Mouse (Mus musculus) liver, embryonic 15.5 days (tissue): Measurements from ENCODE around the gene Tmem91. TPM values are rescaled to one million over a fixed set of nuclear protein-coding genes. Genes with fewer than 3 reads are reported as not detected.

Experiments used
- ATAC-seq: fragments of 200-750 bp; cut with Nextera tagmentation; 2 replicates; pipeline ENCODE4 v1.8.0; 2017; ENCODE audit warnings: moderate number of reproducible peaks, mild to moderate bottlenecking, moderate library complexity; ENCODE audit not compliant: insufficient read depth
- H3K27ac ChIP-seq: fragments of 300-500 bp; sonication (generic); replicated peaks from 2 replicates; pipeline ENCODE4 v1.5.1; 2015; ENCODE audit warnings: mild to moderate bottlenecking, inconsistent platforms
- H3K27me3 ChIP-seq: fragments of 300-500 bp; sonication (generic); 2 replicates; pipeline ENCODE4 v1.6.1; 2015; ENCODE audit warnings: mild to moderate bottlenecking, inconsistent platforms
- H3K36me3 ChIP-seq: fragments of 300-500 bp; sonication (generic); replicated peaks from 2 replicates; pipeline ENCODE4 v1.6.1; 2015; ENCODE audit warnings: moderate library complexity, mild to moderate bottlenecking, inconsistent platforms
- H3K4me1 ChIP-seq: fragments of 300-500 bp; sonication (generic); replicated peaks from 2 replicates; pipeline ENCODE4 v1.6.1; 2015; ENCODE audit warnings: inconsistent platforms
- H3K4me2 ChIP-seq: fragments of 300-500 bp; sonication (generic); 2 replicates; pipeline ENCODE4 v1.6.1; 2015; ENCODE audit warnings: moderate library complexity, mild to moderate bottlenecking, inconsistent platforms
- H3K4me3 ChIP-seq: fragments of 300-500 bp; sonication (generic); replicated peaks from 2 replicates; pipeline ENCODE4 v1.5.1; 2015; ENCODE audit warnings: mild to moderate bottlenecking, inconsistent platforms
- H3K9ac ChIP-seq: fragments of 300-500 bp; sonication (generic); 2 replicates; pipeline ENCODE4 v1.6.1; 2015; ENCODE audit warnings: moderate library complexity, mild to moderate bottlenecking, inconsistent platforms
- H3K9me3 ChIP-seq: fragments of 300-500 bp; sonication (generic); replicated peaks from 2 replicates; pipeline ENCODE4 v1.6.1; 2016; ENCODE audit warnings: inconsistent platforms
- WGBS: fragments of 180-500 bp; shearing (Covaris S2); methylation state at CpG from one replicate; pipeline ENCODE4 v1.1.7; 2015; ENCODE audit warnings: mixed read lengths; ENCODE audit not compliant: insufficient replicate concordance; 5-methylcytosine and 5-hydroxymethylcytosine counted together
- polyA plus RNA-seq: library from polyadenylated mRNA; unstranded; fragments of >200 nt; fragmentation: Nextera tagmentation; extraction: Ambion mirVana; gene quantifications from 2 replicates; pipeline ENCODE4 v1.2.1, GENCODE M21; 2015

Gene Tmem91
- polyA plus RNA-seq, 1 experiment from 2014 or later = 1.0 TPM

DNA sequence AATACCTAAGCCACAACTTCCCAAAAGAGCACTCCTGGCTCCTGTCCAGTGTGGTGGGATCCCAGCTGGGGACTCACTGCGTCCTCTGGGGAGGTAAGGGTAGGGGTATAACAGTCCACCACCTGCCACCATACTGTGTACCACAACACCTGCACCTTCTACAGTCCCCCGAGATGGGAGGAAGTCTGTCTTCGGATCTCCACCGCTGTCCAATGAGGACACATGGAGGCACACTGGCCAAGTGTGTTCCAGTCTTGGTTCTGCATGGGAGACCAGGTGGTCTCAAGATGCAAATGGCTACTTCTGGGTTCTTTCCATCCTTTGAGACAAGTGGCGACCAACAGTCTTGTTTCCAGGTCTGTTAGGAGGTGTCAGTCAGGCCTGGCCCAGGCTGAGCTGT lies 36.2 kb upstream of the Tmem91 start:
- Histone ChIP-seq H3K9me3 (no peaks in the 10 kb centered on the region), H3K27ac (no peak overlapping the region), H3K36me3 (peaks cover 50% of the 10 kb centered on the region), H3K4me2 (no peak overlapping the region), H3K27me3 (no peaks in the 10 kb centered on the region), H3K4me3 (no peak overlapping the region), H3K4me1 (peaks cover 49% of the 10 kb centered on the region), H3K9ac (no peak overlapping the region)
- no peak for ATAC-seq
- 62% methylated on average over 5 of the region's 5 CpGs for WGBS

GRCm38 (mm10) chr7:25710519-25711130 lies 35.7 kb upstream of the Tmem91 start:
- Histone ChIP-seq H3K36me3 (peaks cover 49% of the 10 kb centered on the region), H3K4me2 (no peak overlapping the region)
- 56% methylated on average over 6 of the region's 7 CpGs for WGBS

GRCm38 (mm10) chr7:25709961-25710360 lies 35.0 kb upstream of the Tmem91 start:
- H3K9me3 ChIP-seq = no peaks in the 10 kb centered on the region
- H3K36me3 ChIP-seq = peaks cover 48% of the 10 kb centered on the region
- no peak overlapping the region for H3K9ac ChIP-seq
- H3K27ac ChIP-seq = no peak overlapping the region
- H3K27me3 ChIP-seq = no peaks in the 10 kb centered on the region
- WGBS = 50% methylated on average over 12 of the region's 12 CpGs
- ATAC-seq = no peak
- no peak overlapping the region for H3K4me3 ChIP-seq
- H3K4me2 ChIP-seq = no peak overlapping the region
- H3K4me1 ChIP-seq = peaks cover 61% of the 10 kb centered on the region

More at GRCm38 (mm10) chr7:25710519-25711130, 35.7 kb upstream of the Tmem91 start:
- Histone ChIP-seq H3K9ac (no peak overlapping the region), H3K27me3 (no peaks in the 10 kb centered on the region), H3K4me3 (no peak overlapping the region), H3K27ac (no peak overlapping the region), H3K9me3 (no peaks in the 10 kb centered on the region), H3K4me1 (peaks cover 55% of the 10 kb centered on the region)
- ATAC-seq = no peak

GRCm38 (mm10) chr7:25707581-25708292 lies 32.8 kb upstream of the Tmem91 start:
- 58% methylated on average over 15 of the region's 15 CpGs for WGBS

GRCm38 (mm10) chr7:25706578-25707170 lies 31.7 kb upstream of the Tmem91 start:
- Histone ChIP-seq H3K4me2 (no peak overlapping the region), H3K27ac (peak overlapping the region; percentile 56), H3K4me3 (no peak overlapping the region), H3K27me3 (no peaks in the 10 kb centered on the region), H3K36me3 (peaks cover 47% of the 10 kb centered on the region), H3K4me1 (peaks cover 70% of the 10 kb centered on the region), H3K9me3 (no peaks in the 10 kb centered on the region; the same call in 1 of the 2 replicates), H3K9ac (no peak overlapping the region)
- 42% methylated on average over 7 of the region's 7 CpGs for WGBS
- ATAC-seq = no peak

More at GRCm38 (mm10) chr7:25707581-25708292, 32.8 kb upstream of the Tmem91 start:
- Histone ChIP-seq H3K4me2 (no peak overlapping the region; the same call in 1 of the 2 replicates), H3K9me3 (no peaks in the 10 kb centered on the region), H3K9ac (no peak overlapping the region), H3K4me1 (peaks cover 79% of the 10 kb centered on the region), H3K27ac (peak overlapping the region; percentile 57), H3K27me3 (no peaks in the 10 kb centered on the region), H3K36me3 (peaks cover 42% of the 10 kb centered on the region), H3K4me3 (no peak overlapping the region)
- ATAC-seq = peak; percentile 8; the same call in 1 of the 2 replicates

DNA sequence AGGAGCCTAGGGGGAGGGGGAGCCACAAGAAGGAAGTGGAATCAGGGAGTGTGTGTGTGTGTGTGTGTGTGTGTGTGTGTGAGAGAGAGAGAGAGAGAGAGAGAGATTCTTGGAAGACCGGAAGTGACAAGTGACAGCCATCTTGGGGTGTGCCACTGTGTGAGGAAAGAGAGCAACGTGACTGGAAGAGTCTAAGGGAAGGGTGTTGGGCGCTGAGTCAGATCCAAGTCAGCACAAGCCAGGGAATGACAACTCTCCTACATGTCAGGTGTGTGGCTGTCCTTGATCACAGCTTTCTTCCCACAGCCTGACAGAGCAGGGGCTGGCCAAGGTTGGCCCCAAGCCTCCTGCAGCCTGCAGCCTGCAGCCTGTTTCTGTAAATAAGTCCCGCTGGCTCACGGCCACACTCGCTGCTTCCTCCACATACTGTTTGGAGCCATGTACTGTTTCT lies 30.9 kb upstream of the Tmem91 start:
- Histone ChIP-seq H3K27ac (peak overlapping the region; percentile 56), H3K27me3 (no peaks in the 10 kb centered on the region), H3K36me3 (peaks cover 49% of the 10 kb centered on the region), H3K9ac (no peak overlapping the region), H3K4me1 (peaks cover 64% of the 10 kb centered on the region), H3K4me2 (no peak overlapping the region), H3K4me3 (no peak overlapping the region), H3K9me3 (no peaks in the 10 kb centered on the region; the same call in 1 of the 2 replicates)
- ATAC-seq = no peak
- 63% methylated on average over 6 of the region's 6 CpGs for WGBS

GRCm38 (mm10) chr7:25704716-25705364 lies 29.9 kb upstream of the Tmem91 start:
- peaks cover 58% of the 10 kb centered on the region for H3K36me3 ChIP-seq
- H3K9ac ChIP-seq = no peak overlapping the region
- peaks cover 54% of the 10 kb centered on the region for H3K4me1 ChIP-seq
- no peaks in the 10 kb centered on the region for H3K27me3 ChIP-seq
- H3K9me3 ChIP-seq = no peaks in the 10 kb centered on the region; the same call in 1 of the 2 replicates
- 59% methylated on average over 31 of the region's 37 CpGs for WGBS
- peak overlapping the region; percentile 51 for H3K4me2 ChIP-seq
- H3K27ac ChIP-seq = no peak overlapping the region
- ATAC-seq = no peak
- H3K4me3 ChIP-seq = no peak overlapping the region

DNA sequence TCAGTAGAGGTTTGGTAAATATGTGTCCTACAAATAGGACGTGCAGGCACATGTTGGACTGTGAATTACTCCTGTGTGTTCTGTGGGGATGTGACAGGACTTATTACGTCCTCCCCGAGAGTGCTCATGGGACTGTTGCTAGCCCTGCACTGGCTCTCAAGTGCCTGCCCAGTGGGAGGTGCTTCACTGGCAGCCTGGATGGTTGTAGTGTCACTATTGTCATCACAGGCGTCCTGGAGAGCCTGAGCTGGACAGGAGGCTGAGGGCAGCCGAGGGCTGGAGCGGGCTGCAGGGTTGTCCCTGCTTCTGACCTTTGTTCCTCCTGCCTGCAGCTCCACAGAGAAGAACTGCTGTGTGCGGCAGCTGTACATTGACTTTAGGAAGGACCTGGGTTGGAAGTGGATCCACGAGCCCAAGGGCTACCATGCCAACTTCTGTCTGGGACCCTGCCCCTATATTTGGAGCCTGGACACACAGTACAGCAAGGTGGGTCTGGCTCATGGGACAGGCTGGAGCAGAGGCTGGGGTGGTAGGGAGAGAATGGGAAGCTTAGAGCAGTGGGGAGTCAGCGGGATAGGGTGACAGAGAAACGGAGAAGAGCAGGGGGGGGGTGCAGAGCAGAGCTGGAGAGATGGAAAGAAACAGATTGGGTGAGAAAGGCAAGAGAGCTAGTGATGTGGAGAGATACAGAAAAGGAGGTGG lies 29.0 kb upstream of the Tmem91 start:
- H3K27me3 ChIP-seq = no peaks in the 10 kb centered on the region
- no peak overlapping the region; the same call in 1 of the 2 replicates for H3K27ac ChIP-seq
- peak overlapping the region; percentile 51 for H3K4me2 ChIP-seq
- ATAC-seq = peak; percentile 43
- peaks cover 49% of the 10 kb centered on the region for H3K4me1 ChIP-seq
- H3K9me3 ChIP-seq = no peaks in the 10 kb centered on the region; the same call in 1 of the 2 replicates
- peaks cover 67% of the 10 kb centered on the region for H3K36me3 ChIP-seq
- H3K9ac ChIP-seq = no peak overlapping the region
- 59% methylated on average over 10 of the region's 10 CpGs for WGBS
- 0 out of 2 replicates have a peak overlapping the region, but pooled peaks have one; percentile 8 for H3K4me3 ChIP-seq

GRCm38 (mm10) chr7:25702350-25702749 lies 27.4 kb upstream of the Tmem91 start:
- peaks cover 42% of the 10 kb centered on the region for H3K4me1 ChIP-seq
- H3K9ac ChIP-seq = no peak overlapping the region
- H3K4me2 ChIP-seq = no peak overlapping the region
- H3K9me3 ChIP-seq = no peaks in the 10 kb centered on the region; the same call in 1 of the 2 replicates
- no peak overlapping the region for H3K27ac ChIP-seq
- no peaks in the 10 kb centered on the region for H3K27me3 ChIP-seq
- H3K36me3 ChIP-seq = peaks cover 81% of the 10 kb centered on the region
- ATAC-seq = no peak
- H3K4me3 ChIP-seq = no peak overlapping the region
- 74% methylated on average over 2 of the region's 2 CpGs for WGBS

DNA sequence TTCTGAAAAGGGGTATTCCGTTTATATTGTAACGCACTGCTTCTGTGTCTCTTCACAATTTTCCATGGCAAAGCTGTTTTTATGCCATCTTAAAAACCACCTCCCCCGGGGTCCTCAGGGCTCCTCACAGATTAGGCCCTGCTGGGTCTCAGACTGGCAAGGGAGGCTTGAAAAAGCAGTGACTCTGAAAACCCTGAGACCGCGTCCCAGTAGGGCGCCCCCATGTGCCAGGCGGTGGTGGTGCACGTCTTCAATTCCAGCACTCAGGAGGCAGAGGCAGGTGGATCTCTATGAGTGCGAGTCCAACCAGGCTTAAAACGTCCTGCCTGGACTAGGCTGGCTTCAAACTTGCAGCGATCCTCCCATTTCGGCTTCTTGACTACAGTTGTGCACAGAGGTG lies 25.8 kb upstream of the Tmem91 start:
- Histone ChIP-seq H3K9ac (no peak overlapping the region), H3K4me2 (no peak overlapping the region), H3K4me3 (no peak overlapping the region), H3K36me3 (peaks cover 87% of the 10 kb centered on the region), H3K9me3 (no peaks in the 10 kb centered on the region; the same call in 1 of the 2 replicates), H3K27ac (no peak overlapping the region), H3K4me1 (peaks cover 26% of the 10 kb centered on the region), H3K27me3 (no peaks in the 10 kb centered on the region)
- 84% methylated on average over 12 of the region's 12 CpGs for WGBS
- no peak for ATAC-seq
